Mouse (Mus musculus): Measurements from ENCODE around the gene Syna. TPM values are rescaled to one million over a fixed set of nuclear protein-coding genes. Genes with fewer than 3 reads are reported as not detected.
A peak's percentile ranks its signal among the peaks of the same experiment; 100 is the strongest.

The Syna gene
- polyA plus RNA-seq, 1 experiment = not detected

DNA sequence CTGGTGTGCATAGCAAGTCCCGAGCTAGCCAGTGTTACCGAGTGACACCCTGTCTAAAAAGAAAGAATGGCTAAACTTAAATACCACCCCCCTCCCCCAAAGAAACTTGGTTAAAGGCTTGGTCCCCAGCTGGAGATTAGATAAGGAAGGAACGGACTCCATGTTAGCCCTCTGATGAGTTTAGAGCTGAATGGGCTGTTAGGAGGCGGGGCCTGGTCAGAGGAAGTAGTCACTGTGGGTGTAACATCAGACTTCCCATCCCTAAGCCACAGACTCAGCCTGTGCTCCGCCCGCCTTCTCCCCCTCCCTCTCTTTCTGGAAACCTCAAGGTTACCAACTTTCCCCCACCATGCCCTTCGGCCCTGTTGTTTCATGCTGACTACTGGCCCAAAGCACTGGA, 38.2 kb downstream of the Syna start:
- TF ChIP-seq CTCF (IDR thresholded peaks at IDR 0.05; ENCODE audit: low read depth, low read length) (no peak), POLR2A (IDR thresholded peaks at IDR 0.05; ENCODE audit: borderline replicate concordance, low read depth, low read length) (no peak)
- Histone ChIP-seq H3K4me3 (ENCODE audit: insufficient read depth, low read length) (no peak overlapping the region), H3K27ac (ENCODE audit: insufficient read depth, low read depth, low read length) (peak overlapping the region; percentile 55), H3K4me1 (ENCODE audit: control insufficient read depth, insufficient read depth, low read length) (peaks cover 27% of the 10 kb centered on the region)

DNA sequence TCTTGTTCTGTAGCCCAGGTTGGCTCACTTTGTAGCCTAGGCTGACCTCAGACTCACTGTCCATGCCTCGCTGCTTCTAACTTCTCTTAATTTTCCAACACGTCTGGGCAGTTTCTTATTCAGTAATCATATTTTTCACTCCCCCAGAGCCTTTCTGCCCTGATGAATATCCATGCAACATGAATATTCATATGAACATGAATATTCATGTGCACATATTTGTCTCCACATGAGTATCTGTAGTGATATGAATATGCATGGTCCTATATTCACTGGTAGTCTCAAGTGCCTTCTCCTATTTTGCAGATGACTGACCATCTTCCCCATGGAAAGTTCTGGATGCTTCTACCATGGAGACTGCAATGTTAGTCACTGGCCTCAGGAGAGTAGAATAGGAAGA, 38.8 kb downstream of the Syna start:
- no peak for TF ChIP-seq POLR2A (IDR thresholded peaks at IDR 0.05; ENCODE audit: borderline replicate concordance, low read depth, low read length)
- peaks cover 27% of the 10 kb centered on the region for H3K4me1 ChIP-seq (ENCODE audit: control insufficient read depth, insufficient read depth, low read length)
- H3K4me3 ChIP-seq (ENCODE audit: insufficient read depth, low read length) = no peak overlapping the region
- peak overlapping the region; percentile 79 for H3K27ac ChIP-seq (ENCODE audit: insufficient read depth, low read depth, low read length)

DNA sequence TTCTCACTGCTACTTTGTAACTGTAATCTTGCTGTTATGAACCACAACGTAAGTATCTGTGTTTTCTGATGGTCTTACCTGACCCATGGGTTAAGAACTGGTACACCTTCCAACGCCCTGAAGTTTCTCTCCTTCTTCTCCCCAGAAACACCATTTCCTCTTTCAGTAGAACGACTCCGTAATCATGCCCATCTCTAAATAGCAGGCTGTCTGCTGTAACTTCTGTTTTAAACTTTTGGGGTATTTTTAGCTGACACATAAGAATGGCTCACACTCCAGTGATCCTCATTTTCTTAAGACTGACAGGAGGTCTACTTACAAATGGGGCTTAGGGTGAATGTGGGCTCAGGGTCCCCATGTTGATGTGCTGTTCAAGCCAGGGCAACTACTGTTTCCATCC, 39.9 kb downstream of the Syna start:
- TF ChIP-seq POLR2A (IDR thresholded peaks at IDR 0.05; ENCODE audit: borderline replicate concordance, low read depth, low read length) = no peak
- no peak for TF ChIP-seq CTCF (IDR thresholded peaks at IDR 0.05; ENCODE audit: low read depth, low read length)
- Histone ChIP-seq H3K4me1 (ENCODE audit: control insufficient read depth, insufficient read depth, low read length) (peaks cover 27% of the 10 kb centered on the region), H3K4me3 (ENCODE audit: insufficient read depth, low read length) (no peak overlapping the region), H3K27ac (ENCODE audit: insufficient read depth, low read depth, low read length) (peak overlapping the region; percentile 79)

DNA sequence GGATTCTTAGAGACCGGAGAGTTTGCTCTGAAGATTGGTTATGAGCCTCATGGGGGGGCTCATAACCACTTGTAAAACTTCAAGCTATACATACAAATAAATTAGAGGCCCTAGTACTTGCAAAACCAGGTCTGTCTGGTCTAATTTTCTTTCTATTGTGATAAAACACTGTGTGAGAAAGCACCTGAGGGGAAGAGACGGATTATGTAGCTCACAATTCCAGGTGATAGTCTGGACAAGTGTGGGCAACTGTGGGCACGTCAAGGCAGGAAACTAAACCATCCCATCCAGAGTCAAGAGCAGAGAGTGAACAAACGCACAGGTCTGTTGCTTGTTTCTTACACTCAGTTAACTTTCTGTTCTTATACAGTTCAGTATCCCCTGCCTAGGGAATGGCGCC, 40.5 kb downstream of the Syna start:
- Histone ChIP-seq H3K27ac (ENCODE audit: insufficient read depth, low read depth, low read length) (peak overlapping the region; percentile 79), H3K4me3 (ENCODE audit: insufficient read depth, low read length) (no peak overlapping the region), H3K4me1 (ENCODE audit: control insufficient read depth, insufficient read depth, low read length) (peaks cover 27% of the 10 kb centered on the region)
- no peak for TF ChIP-seq CTCF (IDR thresholded peaks at IDR 0.05; ENCODE audit: low read depth, low read length)

DNA sequence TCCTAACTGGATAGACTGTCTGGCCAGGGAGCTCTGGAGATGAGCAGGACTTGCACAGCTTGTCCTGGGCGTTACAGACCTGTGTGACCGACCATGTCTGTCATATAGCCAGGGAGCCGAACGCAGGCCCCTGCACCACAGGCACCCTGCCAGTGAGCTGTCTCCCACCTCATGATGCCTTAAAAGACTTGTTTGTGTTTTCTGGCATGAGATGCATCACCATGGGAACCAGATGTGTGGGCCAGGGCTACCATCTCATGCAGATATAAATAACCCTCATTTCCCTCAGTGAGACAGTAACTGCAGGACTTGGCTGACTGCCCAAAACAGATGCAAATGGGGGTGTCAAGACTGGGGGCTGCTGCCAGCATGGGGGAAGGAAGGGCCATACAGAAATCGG, 47.9 kb downstream of the Syna start:
- no peak for TF ChIP-seq CTCF (IDR thresholded peaks at IDR 0.05; ENCODE audit: low read depth, low read length)
- TF ChIP-seq POLR2A (IDR thresholded peaks at IDR 0.05; ENCODE audit: borderline replicate concordance, low read depth, low read length) = no peak
- H3K4me3 ChIP-seq (ENCODE audit: insufficient read depth, low read length) = no peak overlapping the region
- H3K4me1 ChIP-seq (ENCODE audit: control insufficient read depth, insufficient read depth, low read length) = peaks cover 13% of the 10 kb centered on the region
- no peak overlapping the region for H3K27ac ChIP-seq (ENCODE audit: insufficient read depth, low read depth, low read length)

DNA sequence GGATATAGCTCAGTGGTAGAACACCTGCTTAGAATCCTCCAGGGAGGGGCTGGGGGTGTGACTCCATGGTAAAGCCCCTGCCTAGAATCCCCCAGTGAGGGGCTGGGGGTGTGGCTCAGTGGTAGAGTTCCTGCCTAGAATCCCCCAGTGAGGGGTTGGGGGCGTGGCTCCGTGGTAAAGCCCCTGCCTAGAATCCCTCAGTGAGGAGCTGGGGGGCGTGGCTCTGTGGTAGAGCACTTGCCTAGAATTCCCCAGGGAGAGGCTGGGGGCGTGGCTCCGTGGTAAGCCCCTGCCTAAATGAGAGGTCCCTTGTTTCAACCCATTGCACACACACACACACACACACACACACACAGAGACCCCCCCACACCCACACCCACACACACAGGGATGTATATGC, 49.7 kb downstream of the Syna start:
- H3K4me1 ChIP-seq (ENCODE audit: control insufficient read depth, insufficient read depth, low read length) = peaks cover 13% of the 10 kb centered on the region
- H3K27ac ChIP-seq (ENCODE audit: insufficient read depth, low read depth, low read length) = no peak overlapping the region
- TF ChIP-seq POLR2A (IDR thresholded peaks at IDR 0.05; ENCODE audit: borderline replicate concordance, low read depth, low read length) = no peak
- no peak for TF ChIP-seq CTCF (IDR thresholded peaks at IDR 0.05; ENCODE audit: low read depth, low read length)
- no peak overlapping the region for H3K4me3 ChIP-seq (ENCODE audit: insufficient read depth, low read length)

DNA sequence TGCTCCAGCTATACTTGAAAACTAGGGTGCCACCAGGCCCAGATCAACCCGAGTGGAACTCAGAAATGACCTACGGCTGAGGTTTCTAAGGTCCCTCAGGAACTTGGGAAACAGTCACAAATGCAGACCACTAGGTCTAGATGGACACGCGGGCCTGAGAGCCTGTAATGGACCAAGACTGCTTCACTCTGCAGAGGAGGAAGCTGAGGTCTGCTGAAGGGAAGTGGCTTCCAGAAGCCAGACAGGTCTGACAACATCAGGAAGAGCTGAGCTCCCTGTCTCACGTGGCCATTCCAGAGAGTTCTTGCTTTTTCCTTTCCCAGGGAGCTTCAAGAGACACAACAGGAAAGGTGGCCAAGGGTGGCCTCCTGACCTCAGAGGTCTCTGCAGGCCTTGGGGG, 51.0 kb downstream of the Syna start:
- Histone ChIP-seq H3K27ac (ENCODE audit: insufficient read depth, low read depth, low read length) (peak overlapping the region; percentile 27), H3K4me3 (ENCODE audit: insufficient read depth, low read length) (no peak overlapping the region), H3K4me1 (ENCODE audit: control insufficient read depth, insufficient read depth, low read length) (peaks cover 13% of the 10 kb centered on the region)
- TF ChIP-seq POLR2A (IDR thresholded peaks at IDR 0.05; ENCODE audit: borderline replicate concordance, low read depth, low read length) = no peak
- TF ChIP-seq CTCF (IDR thresholded peaks at IDR 0.05; ENCODE audit: low read depth, low read length) = no peak

Other genes with a start within 250 kb of the Syna start
- gene Gtf2i, start 245.4 kb downstream of the Syna start, polyA plus RNA-seq (2012; ENCODE audit: insufficient read depth, insufficient read length, missing spikeins) = 64.3 and 67.3 TPM in 2 replicates
- gene Gtf2ird1, start 103.5 kb downstream of the Syna start, polyA plus RNA-seq (2012; ENCODE audit: insufficient read depth, insufficient read length, missing spikeins) = 8.8 and 9.6 TPM in 2 replicates
- gene Clip2, start 7.7 kb downstream of the Syna start, polyA plus RNA-seq (2012; ENCODE audit: insufficient read depth, insufficient read length, missing spikeins) = 13.1 and 14.3 TPM in 2 replicates
- 90.0 and 91.9 TPM in 2 replicates for gene Rfc2, start 21.2 kb upstream of the Syna start, polyA plus RNA-seq (2012; ENCODE audit: insufficient read depth, insufficient read length, missing spikeins)
- gene Lat2, start 54.9 kb upstream of the Syna start, polyA plus RNA-seq (2012; ENCODE audit: insufficient read depth, insufficient read length, missing spikeins) = 202 and 213 TPM in 2 replicates
- gene Eif4h, start 79.3 kb upstream of the Syna start, polyA plus RNA-seq (2012; ENCODE audit: insufficient read depth, insufficient read length, missing spikeins) = 169 and 175 TPM in 2 replicates
- 9.4 and 13.1 TPM in 2 replicates for gene Limk1, start 128.4 kb upstream of the Syna start, polyA plus RNA-seq (2012; ENCODE audit: insufficient read depth, insufficient read length, missing spikeins)
- gene Eln, start 187.2 kb upstream of the Syna start, polyA plus RNA-seq (2012; ENCODE audit: insufficient read depth, insufficient read length, missing spikeins) = not detected in 2 replicates

Data from bone marrow macrophage, adult 2 months (primary cell).